Mouse (Mus musculus) left cerebral cortex, postnatal 10 days (tissue): Measurements from ENCODE around the gene Dnajb11. TPM values are rescaled to one million over a fixed set of nuclear protein-coding genes. Genes with fewer than 3 reads are reported as not detected.
A peak's percentile ranks its signal among the peaks of the same experiment; 100 is the strongest.

Source experiments
- DNase-seq, 2 experiments: peaks; one replicate each; pipeline ENCODE4 v3.0.0; 2021 to 2022; ENCODE audit warnings: low spot score in 2 of 2, mixed read lengths in 1 of 2; ENCODE audit errors: extremely low spot score in 1 of 2
- intact Hi-C: fragments of 180-260 bp; cut with DNase I; formaldehyde crosslinking; loops from one replicate; pipeline ENCODE4 v1.15.1; 2025
- total RNA-seq, 2 experiments: library from RNA; stranded (reverse); gene quantifications; 2 replicates each; pipeline ENCODE4 v1.2.3; 2021

The Dnajb11 gene
- total RNA-seq = 10 to 100 TPM; 62.4 to 62.8 TPM

DNA sequence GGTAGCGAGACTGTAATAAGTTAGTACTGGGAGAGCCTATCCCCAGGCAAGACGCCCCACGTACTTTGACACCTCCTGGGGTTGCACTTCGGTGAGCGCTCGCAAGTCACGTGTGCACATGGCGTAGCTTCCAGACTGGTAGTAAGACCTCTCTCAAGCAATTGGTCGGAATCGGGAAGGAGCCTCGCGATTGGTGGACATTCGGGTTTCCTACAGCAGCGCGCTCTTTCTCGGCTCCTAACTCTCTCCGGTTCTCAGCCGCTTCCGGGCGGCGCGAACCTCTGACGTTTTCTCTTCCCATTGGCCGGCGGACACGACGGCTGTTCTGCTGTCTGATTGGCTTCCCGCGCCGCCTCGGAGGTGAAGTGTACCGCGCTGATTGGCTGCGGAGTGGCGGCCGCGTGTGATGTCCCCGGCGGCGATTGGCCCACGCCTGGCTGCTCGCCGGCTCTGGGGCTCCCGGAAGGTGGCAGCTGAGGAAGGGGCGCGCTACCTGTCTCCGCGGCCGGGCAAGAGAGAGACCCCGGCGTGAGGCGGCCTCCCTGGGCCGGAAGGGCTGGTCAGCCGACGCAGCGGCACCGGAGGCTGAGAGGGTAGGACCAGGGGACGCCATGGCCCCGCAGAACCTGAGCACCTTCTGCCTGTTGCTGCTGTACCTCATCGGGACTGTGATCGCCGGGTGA, at the start of gene Dnajb11, which contains the start of gene Tbccd1:
Dnajb11 (plus strand) TSS at position 415 of the 683 bp plus-strand sequence.
Tbccd1 (minus strand) TSS at position 239 of the 683 bp plus-strand sequence.
- DNase-seq = peak; percentile 99
- intact Hi-C loops = loop anchor here (5.0 kb wide), 1 partner anchor 250 kb away; the partner anchor contains the start of gene Eif4a2

DNA sequence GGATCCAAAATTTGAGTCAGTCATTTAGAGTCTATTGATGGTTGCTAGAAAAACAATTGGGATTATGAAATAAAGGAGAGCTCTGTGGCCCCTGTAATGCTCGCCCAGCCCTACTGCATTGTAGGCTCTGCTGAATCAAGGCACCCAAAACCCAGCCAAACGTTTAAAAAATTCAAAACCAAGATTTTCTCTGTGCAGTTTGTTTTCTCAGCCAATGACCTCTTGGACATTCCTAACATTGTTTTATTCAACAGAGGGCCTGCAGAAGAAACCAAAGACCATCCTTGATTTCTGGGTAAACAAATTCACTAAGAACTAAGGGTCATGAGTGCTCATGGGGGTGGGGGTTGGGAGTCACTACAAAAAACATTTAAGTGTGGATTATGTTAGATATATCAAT, 46.2 kb upstream of the Dnajb11 start, which contains the start of gene Crygs:
Crygs (minus strand) TSS at position 101 of the 400 bp plus-strand sequence.
- intact Hi-C loops = no loop called here
- no peak for DNase-seq

DNA sequence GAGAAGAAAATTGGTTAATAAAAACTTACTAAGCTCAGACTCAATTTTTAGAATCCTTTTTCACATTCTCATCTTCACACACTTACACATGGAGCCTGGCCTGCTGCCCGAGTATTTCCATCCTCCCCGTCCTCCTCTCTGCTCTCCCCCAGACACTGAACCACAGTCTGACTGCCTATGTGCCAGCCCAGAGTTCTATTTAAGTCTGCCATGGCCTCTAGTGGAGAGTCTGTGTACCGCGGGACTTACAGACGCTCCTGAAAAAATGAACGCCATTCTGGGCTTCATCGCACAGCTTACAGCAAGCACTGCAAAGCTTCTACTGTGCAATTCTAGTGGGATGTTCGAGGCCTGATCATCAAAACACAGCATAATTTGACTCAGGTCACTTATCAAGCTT, 36.9 kb upstream of the Dnajb11 start:
- DNase-seq = peak; percentile 43 to 58
- intact Hi-C loops = no loop called here

DNA sequence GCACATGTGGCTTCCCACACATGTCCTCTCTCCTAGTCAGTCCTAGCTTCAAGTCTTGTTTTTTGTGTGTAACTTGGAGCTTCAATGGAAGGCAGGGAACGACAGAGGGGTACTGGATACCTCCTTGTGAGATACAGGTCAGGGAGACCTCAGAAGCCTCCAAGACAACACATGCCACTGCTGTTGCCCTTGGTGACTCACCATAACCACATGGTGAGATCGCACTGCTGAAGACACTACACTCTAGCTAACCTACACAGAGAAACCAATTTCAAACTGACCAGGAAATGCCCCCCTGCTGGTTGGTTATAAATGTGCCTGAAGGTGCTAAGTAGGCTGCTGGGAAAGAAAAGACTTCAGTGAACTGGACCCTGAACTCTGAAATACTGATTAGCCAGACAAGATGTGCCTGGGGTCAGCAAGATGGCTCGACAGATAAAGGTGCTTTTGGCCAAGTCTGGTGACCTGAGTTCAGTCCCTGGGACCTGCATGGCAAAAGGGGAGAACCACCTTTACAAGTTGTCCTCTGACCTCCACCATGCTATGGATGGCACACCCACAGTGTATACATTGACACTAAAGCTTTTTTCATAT, 24.6 kb upstream of the Dnajb11 start:
- DNase-seq = no peak
- intact Hi-C loops = no loop called here

DNA sequence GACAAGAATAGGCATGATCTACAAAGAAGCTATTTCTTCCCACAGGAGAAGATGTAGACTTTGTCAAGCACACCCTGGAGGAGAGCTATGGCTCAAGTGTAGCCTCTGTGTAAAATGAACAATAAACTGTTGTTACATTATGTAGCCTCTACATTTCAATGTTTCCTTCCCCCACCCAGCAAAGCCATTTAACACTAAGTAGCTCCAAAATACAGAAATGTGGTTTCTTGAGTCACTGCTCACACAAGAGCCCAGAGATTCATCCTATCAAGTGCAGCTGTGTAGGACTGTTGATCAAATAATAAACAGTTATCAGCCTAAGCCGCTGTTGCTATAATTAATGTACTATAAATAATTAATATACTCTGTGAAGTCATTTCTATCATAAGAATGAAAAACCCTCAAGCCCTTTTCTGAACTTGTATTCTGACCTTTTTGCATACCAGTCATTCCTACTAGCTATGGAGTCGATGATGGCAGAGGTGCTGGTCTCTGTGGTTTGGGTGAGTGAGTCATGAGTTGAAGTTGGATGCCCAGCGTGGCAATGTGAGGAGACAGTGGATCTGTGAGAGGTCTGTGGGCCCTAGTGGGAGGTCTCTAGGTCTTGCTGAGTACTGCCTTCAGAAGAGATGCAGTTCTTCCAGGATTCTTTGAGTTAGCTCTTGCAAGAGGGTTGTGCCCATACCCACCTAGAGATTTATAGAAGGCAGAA, 18.3 kb upstream of the Dnajb11 start:
- intact Hi-C loops = no loop called here
- no peak for DNase-seq

DNA sequence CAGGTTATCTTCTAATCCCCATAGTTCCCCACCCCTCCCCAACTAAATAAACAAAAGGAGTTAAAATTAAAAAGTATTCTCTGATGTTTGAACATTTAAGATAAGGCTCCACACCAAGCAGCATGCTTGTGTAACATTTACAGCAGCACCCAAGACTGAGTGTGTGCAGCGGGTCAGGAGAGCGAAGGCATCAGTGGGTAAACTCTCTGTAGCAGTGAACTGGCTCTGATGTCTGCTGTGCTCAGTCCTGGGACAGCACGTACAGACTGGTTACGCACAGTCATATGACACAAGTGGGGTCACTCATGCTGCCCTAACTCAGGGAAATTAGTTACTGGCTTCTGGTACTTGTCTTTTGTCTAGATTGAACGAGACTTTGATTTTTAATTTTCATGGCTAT, 14.8 kb upstream of the Dnajb11 start:
- no peak for DNase-seq
- intact Hi-C loops = no loop called here

DNA sequence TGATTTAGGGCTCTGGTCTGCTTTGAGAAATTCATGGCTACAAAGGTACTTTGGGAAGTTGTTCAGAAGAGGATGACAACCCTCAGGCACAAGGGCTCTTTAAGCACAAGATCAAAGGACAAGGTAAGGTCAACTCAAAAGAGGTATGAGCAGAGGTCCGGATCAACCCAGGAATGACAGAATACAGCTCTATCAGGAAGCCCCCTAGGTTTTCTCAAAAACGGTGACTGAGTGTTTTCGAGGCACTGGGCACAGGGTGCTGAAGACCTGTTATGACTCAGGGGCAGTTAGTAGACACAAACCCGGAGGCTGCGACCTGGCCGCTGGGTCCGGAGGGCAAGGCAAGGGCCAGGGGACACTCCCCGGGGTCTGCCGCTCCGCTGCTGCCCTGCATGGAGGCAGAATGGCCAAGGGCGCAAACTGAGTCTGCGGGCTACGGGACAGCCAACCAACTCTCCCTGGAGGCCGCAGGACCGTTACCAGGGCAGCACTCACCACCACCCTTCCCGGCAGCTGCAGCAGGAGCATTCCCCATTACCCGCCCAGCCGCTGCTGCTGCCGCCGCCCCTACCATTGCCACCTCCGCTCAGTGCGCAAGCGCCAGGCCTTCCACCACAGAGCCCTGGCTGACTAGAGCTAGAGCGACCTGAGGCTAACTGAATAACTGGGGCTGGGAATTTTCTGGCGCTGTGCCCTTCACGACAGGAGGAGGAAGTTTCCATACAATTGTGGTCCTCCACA, 13.4 kb upstream of the Dnajb11 start:
- DNase-seq = peak; percentile 61 to 92
- intact Hi-C loops = no loop called here

DNA sequence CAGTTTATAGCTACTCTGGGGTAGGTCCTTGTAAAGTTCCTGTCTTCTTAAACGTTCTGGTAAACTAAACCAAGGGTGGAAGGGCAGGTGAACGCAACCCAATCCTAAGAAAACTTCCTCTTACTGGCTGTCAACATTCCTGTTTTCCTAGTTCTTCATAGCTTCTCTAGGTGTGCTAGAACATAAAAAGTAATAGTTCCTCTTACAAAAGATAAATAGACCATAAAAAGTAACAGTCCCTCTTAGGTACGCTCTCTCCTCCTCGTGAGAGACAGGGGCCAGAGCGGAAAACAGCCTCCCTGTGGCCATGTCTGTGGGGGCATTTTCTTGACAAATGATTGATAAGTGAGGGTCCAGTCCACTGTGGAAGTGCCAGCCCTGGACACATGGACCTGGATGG, 12.8 kb upstream of the Dnajb11 start:
- intact Hi-C loops = no loop called here

DNA sequence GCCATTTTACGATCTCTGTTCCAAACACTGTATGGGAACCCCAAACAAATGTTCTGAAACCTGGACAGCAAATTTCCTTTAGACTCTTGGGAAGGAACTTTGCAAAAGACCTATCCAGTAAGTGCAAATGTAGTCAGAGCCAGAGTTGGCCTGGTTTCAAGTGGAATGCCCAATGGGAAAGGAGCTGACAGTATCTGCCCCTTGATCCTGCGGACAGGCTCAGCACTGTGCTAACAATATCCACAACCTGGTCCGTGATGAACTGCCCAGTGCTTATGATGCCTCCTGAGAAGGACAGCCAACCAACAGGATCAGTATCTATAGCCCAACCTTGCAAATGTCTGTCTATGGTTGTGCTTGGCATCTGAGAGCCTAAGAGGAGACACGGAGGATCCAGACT, 12.2 kb upstream of the Dnajb11 start:
- DNase-seq = no peak
- intact Hi-C loops = no loop called here

More for the DNA sequence above, 12.8 kb upstream of the Dnajb11 start:
- no peak for DNase-seq

DNA sequence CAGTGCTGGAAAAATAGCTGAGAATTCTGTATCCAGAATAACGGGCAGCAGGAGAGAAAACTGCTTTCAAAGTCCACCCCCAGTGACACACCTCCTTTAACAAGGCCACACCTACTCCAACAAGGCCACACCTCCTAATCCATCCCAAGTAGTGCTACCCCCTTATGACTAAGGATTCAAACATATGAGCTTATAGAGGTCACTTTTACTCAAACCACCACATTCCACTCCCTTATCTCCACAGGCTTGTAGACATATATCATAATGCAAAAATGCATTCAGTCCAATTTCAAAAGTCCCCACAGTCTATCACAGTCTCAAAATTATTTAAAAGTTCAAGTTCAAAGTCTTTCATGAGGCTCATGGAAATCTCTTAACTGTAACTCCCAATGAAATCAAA, 10.0 kb upstream of the Dnajb11 start:
- DNase-seq = no peak
- intact Hi-C loops = no loop called here

DNA sequence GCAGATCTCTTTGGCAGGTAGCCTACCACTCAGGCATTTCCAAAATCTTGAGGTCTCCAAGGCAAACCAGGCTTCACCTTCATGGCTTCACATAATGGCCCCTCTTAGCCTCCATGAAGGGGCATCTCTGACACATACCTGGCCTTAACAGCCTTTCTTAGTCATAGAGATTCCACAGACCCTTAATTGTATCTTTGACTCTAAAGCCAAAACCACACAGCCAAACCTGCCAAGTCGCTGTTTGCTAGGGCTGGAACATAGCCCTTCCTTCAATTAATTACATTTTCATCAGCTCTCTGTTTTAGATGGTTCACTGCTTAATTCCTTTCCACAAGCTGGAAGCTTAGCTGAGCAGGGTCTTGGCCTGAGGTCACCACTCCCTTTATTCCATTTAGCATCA, 9.3 kb upstream of the Dnajb11 start:
- intact Hi-C loops = no loop called here

DNA sequence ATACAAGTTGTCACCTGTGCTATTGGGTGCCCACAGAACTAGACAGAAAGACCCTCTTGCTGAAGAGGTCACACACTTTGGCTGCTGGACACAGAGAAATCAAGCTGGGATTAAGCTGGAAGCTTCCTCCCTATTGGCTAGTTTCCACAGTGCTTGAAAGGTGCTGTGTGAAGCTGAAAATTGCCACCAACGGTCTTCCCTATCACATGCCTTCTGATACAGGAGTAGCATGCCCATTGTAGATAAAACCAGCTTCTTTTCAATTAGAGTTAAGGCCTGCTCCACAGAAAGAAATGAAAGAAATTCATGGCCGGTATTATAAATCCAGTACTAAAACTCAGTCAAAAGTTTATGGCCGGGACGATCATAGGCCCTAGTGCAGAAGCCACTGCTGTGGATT, 4.9 kb upstream of the Dnajb11 start:
- intact Hi-C loops = no loop called here
- DNase-seq = no peak

More for the DNA sequence above, 9.3 kb upstream of the Dnajb11 start:
- DNase-seq = no peak

DNA sequence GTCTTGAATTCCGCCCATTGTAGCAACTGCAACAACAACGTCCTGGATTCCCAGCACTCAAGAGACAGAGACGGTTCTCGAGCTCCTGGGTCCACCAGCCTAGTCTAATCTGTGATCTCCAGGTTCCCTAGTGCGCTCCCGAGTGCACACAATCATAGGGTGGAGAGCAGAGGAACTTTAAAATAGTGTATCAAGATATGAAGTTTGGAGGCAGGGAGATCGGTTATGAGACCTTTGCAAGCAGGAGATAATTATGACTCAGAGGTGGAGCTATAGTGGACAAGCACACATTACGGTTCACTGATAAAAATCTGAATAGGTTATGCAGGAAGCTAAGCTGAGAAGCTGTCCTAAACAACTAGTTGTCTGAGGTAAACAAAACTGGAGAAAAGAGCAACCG, 872 bp upstream of the Dnajb11 start:
- no peak for DNase-seq

DNA sequence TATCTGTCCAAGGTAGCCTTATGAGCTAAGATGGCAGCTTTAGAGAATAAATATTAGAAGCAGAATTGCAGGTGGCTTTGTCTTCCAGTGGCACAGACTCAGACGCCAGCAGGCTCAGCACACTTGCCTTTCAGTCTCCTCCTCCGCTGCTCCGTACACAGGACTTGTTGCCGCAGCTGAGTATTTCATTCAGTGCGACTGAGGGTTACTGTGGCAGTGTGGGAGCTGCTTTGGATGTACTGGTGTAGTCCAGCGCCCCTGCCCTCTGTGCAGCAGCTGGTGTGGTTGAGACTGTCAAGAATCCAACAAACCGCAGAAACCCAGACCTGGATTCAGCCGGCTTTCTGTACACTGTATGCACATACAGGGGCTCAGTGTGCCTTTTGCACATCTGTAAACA, 14.8 kb downstream of the Dnajb11 start:
- intact Hi-C loops = loop anchor here (5.0 kb wide), 1 partner anchor 245 kb away; no protein-coding TSS in a partner anchor
- DNase-seq = no peak

More for the DNA sequence above, 872 bp upstream of the Dnajb11 start:
- intact Hi-C loops = loop anchor here (5.0 kb wide), 1 partner anchor 251 kb away; the partner anchor contains the start of gene Eif4a2

DNA sequence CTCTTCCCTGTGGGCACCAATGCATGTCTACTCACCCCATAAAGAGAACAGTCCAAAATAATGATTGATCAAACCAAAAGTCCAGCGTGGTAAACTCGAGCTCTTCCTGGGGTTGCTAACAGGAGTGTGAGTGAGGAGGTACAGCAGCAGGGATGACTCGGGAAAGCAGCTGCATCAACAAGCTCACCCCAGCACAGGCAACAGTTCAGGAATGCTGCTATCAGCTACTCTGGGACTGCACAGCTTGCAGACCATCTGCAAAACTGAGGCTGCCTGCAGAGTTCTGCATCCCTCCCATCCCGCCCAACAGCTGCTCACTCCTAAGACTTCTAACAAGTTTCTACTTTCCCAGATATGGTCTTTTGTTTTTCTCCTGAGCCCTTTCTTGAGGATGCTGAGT, 15.7 kb downstream of the Dnajb11 start:
- DNase-seq = no peak
- intact Hi-C loops = loop anchor here (5.0 kb wide), 1 partner anchor 244 kb away; no protein-coding TSS in a partner anchor

DNA sequence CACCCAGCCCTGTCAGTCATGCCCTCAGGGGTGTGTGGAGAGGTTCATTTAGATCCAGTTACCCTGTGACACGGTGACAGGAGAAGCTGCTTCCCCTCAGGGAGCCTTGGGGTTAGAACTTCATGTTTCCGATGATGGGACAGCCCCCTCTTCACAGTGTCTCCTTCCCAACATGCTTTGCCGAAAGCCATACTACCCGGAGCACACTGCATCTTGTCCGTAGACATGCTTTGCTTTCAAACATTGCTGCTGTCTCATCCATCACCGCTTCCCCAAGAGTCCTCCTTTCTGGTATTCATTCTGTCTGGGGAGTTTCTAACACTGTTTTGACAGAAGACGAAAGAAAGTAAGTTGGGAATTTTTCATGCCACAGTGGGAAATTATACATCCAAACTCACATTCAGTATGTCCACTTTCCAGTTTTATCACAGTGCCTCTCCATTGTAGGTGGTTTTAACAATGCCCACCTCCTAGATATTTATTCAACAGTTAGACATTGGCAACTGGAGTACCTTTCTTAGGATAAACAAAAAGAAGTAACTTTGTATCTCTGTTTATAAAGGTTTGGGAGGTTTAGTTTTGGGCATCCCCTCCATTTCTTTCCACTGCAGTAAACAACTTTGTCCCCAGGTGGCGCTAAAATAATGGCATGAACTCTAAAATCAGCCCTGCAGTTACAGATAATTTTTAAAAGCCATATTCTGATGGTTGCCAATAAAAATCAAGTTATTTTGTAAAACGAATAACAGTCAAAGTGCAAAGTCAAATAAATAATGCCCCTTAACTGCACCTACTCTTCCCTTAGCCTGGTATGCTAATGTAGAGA, 18.8 kb downstream of the Dnajb11 start:
- DNase-seq = no peak
- intact Hi-C loops = loop anchor here (2.0 to 5.0 kb wide), 2 partner anchors 170 to 261 kb away; no protein-coding TSS in a partner anchor

DNA sequence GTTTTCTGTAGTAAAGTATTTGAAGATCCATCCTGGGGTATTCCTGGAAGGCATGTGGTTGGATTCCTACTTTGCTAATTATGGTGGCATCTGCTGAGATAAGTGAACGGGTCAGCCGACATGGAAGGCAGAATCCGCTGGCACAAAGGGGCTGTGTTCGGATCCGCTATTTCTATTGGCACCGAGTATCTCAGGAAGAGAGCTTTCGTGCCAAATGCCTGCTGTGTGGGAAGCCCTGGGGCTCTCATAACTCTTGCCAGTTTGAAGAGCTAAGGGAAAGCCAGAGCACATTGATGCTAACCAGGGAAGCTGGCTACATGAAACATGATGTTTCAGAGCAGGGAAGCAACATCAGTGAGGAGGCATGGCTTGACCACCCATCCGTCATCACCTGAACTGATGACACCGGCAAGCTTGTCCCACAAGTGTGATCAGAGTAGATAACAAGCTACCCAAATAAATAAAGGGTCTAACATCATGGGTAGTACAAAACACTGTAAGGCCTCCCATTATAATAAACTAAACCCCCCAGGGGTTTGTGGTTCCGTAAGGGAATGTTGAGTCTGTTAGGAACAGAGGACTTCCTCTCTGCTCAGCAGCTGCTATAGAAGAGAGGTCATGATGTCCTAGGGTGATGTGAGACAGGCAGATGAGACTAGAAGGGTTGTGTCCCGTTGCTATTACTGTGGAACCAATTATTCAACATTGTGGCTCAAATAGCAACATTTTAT, 20.2 kb downstream of the Dnajb11 start:
- DNase-seq = peak in 1 of 2 experiments; percentile 49
- intact Hi-C loops = loop anchor here (2.0 to 5.0 kb wide), 2 partner anchors 169 to 259 kb away; no protein-coding TSS in a partner anchor
